Mouse (Mus musculus) heart, embryonic 13.5 days (tissue): Measurements from ENCODE around the gene Kalrn. TPM values are rescaled to one million over a fixed set of nuclear protein-coding genes. Genes with fewer than 3 reads are reported as not detected.

Source experiments
- ATAC-seq: fragments of 200-750 bp; cut with Nextera tagmentation; 2 replicates; pipeline ENCODE4 v1.8.0; 2017; ENCODE audit warnings: moderate TSS enrichment; ENCODE audit not compliant: insufficient number of reproducible peaks, low FRiP score, low TSS enrichment; ENCODE audit errors: extremely low read depth
- H3K27ac ChIP-seq: fragments of 300-500 bp; sonication (generic); replicated peaks from 2 replicates; pipeline ENCODE4 v1.5.1; 2015; ENCODE audit warnings: moderate library complexity, mild to moderate bottlenecking, inconsistent platforms
- H3K27me3 ChIP-seq: fragments of 300-500 bp; sonication (generic); replicated peaks from 2 replicates; pipeline ENCODE4 v1.6.1; 2015; ENCODE audit warnings: mild to moderate bottlenecking, inconsistent platforms
- H3K36me3 ChIP-seq: fragments of 300-500 bp; sonication (generic); 2 replicates; pipeline ENCODE4 v1.6.1; 2015; ENCODE audit warnings: mild to moderate bottlenecking, inconsistent platforms
- H3K4me1 ChIP-seq: fragments of 300-500 bp; sonication (generic); 2 replicates; pipeline ENCODE4 v1.6.1; 2015; ENCODE audit warnings: inconsistent platforms
- H3K4me2 ChIP-seq: fragments of 300-500 bp; sonication (generic); 2 replicates; pipeline ENCODE4 v1.6.1; 2015; ENCODE audit warnings: inconsistent platforms, mild to moderate bottlenecking, moderate library complexity
- H3K4me3 ChIP-seq: fragments of 300-500 bp; sonication (generic); 2 replicates; pipeline ENCODE4 v1.5.1; 2015; ENCODE audit warnings: moderate library complexity, mild to moderate bottlenecking, inconsistent platforms
- H3K9ac ChIP-seq: fragments of 300-500 bp; sonication (generic); 2 replicates; pipeline ENCODE4 v1.6.1; 2015; ENCODE audit warnings: inconsistent platforms, mild to moderate bottlenecking, moderate library complexity
- H3K9me3 ChIP-seq: fragments of 300-500 bp; sonication (generic); 2 replicates; pipeline ENCODE4 v1.6.1; 2016; ENCODE audit warnings: inconsistent platforms
- WGBS: fragments of 180-500 bp; shearing (Covaris S2); methylation state at CpG from one replicate; pipeline ENCODE4 v1.1.7; 2015; ENCODE audit warnings: mixed read lengths; 5-methylcytosine and 5-hydroxymethylcytosine counted together
- polyA plus RNA-seq: library from polyadenylated mRNA; unstranded; fragments of >200 nt; fragmentation: Nextera tagmentation; extraction: Ambion mirVana; gene quantifications from 2 replicates; pipeline ENCODE4 v1.2.1, GENCODE M21; 2015

Gene Kalrn
- polyA plus RNA-seq, 1 experiment from 2014 or later, result 28.1 TPM

DNA sequence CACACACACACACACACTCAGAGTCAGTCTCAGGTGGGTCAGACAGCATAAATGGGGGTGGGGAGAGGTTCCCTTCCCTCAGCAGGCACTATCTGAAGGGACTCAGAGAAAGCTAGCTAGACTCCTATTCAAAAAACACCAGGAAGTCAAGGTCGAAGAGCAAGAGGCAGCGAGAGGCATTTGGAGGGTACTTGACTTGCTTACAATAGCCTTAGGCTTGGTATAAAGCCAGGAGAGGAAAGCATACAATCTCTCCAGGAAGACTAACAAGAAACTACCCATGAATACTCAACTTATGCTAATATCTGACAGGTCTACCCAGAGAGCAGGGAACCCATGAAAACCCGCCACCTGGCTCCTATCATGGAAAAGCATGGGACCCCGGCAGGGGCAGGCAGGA lies 543.0 kb downstream of the Kalrn start:
- no peak for ATAC-seq

GRCm38 (mm10) chr16:34029790-34030189 lies 543.5 kb downstream of the Kalrn start:
- ATAC-seq, result no peak
- Histone ChIP-seq H3K27ac (peak overlapping the region; percentile 72), H3K36me3 (peaks cover 74% of the 10 kb centered on the region), H3K27me3 (no peaks in the 10 kb centered on the region), H3K4me2 (peak overlapping the region; percentile 49; the same call in 1 of the 2 replicates), H3K9me3 (no peaks in the 10 kb centered on the region), H3K9ac (no peak overlapping the region), H3K4me1 (peaks cover 50% of the 10 kb centered on the region), H3K4me3 (no peak overlapping the region)
- 73% methylated on average over 5 of the region's 5 CpGs for WGBS

More for the DNA sequence above, 543.0 kb downstream of the Kalrn start:
- 57% methylated on average over 4 of the region's 4 CpGs for WGBS
- Histone ChIP-seq H3K36me3 (peaks cover 80% of the 10 kb centered on the region), H3K4me1 (peaks cover 56% of the 10 kb centered on the region), H3K9ac (no peak overlapping the region), H3K27me3 (no peaks in the 10 kb centered on the region), H3K4me3 (no peak overlapping the region), H3K4me2 (peak overlapping the region; percentile 49), H3K27ac (peak overlapping the region; percentile 72), H3K9me3 (no peaks in the 10 kb centered on the region)

DNA sequence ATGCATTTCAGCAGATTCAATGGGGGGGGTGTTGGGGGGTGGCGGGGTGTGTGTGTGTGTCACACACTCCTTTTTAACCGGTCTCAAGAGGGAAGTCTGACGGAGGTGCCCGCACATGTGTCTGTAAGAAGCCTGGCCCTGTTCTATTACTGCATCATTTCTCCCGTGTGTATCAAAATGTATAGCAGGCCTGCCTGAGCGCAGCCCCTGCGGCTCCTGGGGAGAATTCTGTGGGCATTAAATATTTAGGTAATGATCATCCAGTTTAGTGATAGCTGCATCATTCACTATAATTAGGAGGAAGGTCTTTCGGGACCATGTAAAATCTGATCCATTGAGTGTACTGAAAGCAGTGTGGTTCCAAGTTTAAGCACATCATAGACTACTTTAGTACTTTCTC lies 556.1 kb downstream of the Kalrn start:
- Histone ChIP-seq H3K27me3 (no peaks in the 10 kb centered on the region), H3K9ac (no peak overlapping the region), H3K4me1 (peaks cover 5% of the 10 kb centered on the region), H3K36me3 (peaks cover 64% of the 10 kb centered on the region), H3K4me2 (no peak overlapping the region), H3K27ac (no peak overlapping the region), H3K9me3 (peaks cover 4% of the 10 kb centered on the region; the same call in 1 of the 2 replicates), H3K4me3 (no peak overlapping the region)
- ATAC-seq, result no peak
- WGBS, result 93% methylated on average over 8 of the region's 8 CpGs

GRCm38 (mm10) chr16:34011991-34012845 lies 561.1 kb downstream of the Kalrn start:
- peaks cover 6% of the 10 kb centered on the region for H3K9me3 ChIP-seq
- H3K4me3 ChIP-seq, result no peak overlapping the region
- H3K36me3 ChIP-seq, result peaks cover 87% of the 10 kb centered on the region
- ATAC-seq, result no peak
- peak overlapping the region; percentile 12; the same call in 1 of the 2 replicates for H3K27ac ChIP-seq
- 0 out of 2 replicates have a peak overlapping the region, but pooled peaks have one; percentile 14 for H3K9ac ChIP-seq
- no peak overlapping the region for H3K4me2 ChIP-seq
- peaks cover 16% of the 10 kb centered on the region for H3K4me1 ChIP-seq
- no peaks in the 10 kb centered on the region for H3K27me3 ChIP-seq
- 65% methylated on average over 20 of the region's 20 CpGs for WGBS

DNA sequence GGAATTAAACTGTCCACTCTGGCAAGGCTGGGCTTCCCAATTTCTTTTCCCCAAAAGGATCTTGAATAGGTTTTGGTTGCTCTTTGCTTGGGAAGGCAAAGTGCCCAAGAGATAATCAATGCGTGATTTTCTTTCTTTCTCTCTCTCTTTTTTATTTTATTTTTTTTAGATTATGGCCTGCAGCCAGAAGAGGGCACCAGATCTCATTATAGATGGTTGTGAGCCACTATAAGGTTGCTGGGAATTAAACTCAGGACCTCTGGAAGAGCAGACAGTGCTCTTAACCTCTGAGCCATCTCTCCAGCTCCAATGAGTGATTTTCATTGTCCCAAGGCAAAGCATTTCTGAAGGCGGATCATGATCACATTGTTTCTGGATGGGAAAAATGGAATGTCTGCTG lies 563.8 kb downstream of the Kalrn start:
- ATAC-seq, result no peak
- no peak overlapping the region for H3K4me2 ChIP-seq
- H3K9ac ChIP-seq, result no peak overlapping the region
- H3K36me3 ChIP-seq, result peaks cover 60% of the 10 kb centered on the region
- peaks cover 31% of the 10 kb centered on the region for H3K4me1 ChIP-seq
- no peaks in the 10 kb centered on the region for H3K27me3 ChIP-seq
- H3K27ac ChIP-seq, result no peak overlapping the region
- 94% methylated on average over 2 of the region's 2 CpGs for WGBS
- peaks cover 6% of the 10 kb centered on the region for H3K9me3 ChIP-seq
- H3K4me3 ChIP-seq, result no peak overlapping the region

DNA sequence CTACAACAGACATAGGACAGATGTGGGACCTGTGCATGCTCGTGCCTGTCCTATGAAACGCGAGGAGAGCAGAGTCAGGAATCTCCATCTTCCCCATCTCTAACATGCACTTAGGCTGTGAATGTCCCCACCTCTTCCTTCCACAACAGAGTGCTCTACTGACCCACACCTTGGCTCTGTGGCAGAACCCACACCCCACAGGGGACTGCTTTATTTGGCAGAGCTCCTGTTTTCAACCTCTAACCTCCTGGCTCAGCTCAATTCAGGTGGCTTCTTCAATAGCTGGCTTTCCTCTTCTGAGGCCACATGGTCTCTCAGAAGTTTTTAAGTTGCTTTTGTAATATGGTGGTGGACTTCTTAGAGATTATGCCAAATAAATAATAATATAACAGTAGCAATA lies 567.3 kb downstream of the Kalrn start:
- H3K9me3 ChIP-seq, result peaks cover 6% of the 10 kb centered on the region
- H3K27me3 ChIP-seq, result no peaks in the 10 kb centered on the region
- no peak overlapping the region for H3K4me3 ChIP-seq
- H3K9ac ChIP-seq, result no peak overlapping the region
- H3K4me1 ChIP-seq, result peaks cover 46% of the 10 kb centered on the region
- H3K4me2 ChIP-seq, result no peak overlapping the region
- no peak for ATAC-seq
- H3K36me3 ChIP-seq, result peaks cover 25% of the 10 kb centered on the region
- 0 out of 2 replicates have a peak overlapping the region, but pooled peaks have one; percentile 87 for H3K27ac ChIP-seq
- WGBS, result 92% methylated on average over 3 of the region's 3 CpGs

DNA sequence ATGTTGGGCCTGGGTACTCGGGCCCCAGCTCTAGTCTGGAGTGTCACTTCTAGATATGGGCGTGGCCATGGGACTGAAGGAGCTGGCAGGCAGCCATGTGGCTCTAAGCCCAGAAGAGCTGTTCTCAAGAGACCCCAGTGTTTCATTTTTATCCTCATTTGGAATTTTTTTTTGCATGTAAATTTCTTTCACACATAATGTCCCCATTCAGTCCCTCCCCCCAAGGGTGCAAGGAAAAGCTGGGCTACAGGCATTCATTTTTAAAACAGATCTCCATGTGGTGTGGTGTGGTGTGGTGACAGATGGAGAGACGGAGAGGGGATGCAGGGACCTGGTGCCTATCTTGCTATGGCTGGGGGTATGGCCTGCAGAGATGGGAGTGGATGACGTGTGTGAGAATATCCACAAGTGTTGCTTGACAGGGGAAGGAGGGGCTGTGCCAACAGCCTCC lies 569.2 kb downstream of the Kalrn start:
- H3K4me2 ChIP-seq, result peak overlapping the region; percentile 43
- peak; percentile 69; the same call in 1 of the 2 replicates for ATAC-seq
- H3K27ac ChIP-seq, result peak overlapping the region; percentile 87
- peaks cover 50% of the 10 kb centered on the region for H3K4me1 ChIP-seq
- no peaks in the 10 kb centered on the region for H3K27me3 ChIP-seq
- WGBS, result 3% methylated on average over 4 of the region's 4 CpGs
- no peak overlapping the region for H3K4me3 ChIP-seq
- H3K9ac ChIP-seq, result no peak overlapping the region
- peaks cover 6% of the 10 kb centered on the region for H3K36me3 ChIP-seq
- H3K9me3 ChIP-seq, result no peaks in the 10 kb centered on the region

GRCm38 (mm10) chr16:34003566-34004127 lies 569.7 kb downstream of the Kalrn start:
- peak overlapping the region; percentile 43 for H3K4me2 ChIP-seq
- peak overlapping the region; percentile 87 for H3K27ac ChIP-seq
- ATAC-seq, result no peak
- 0 out of 2 replicates have a peak, but pooled peaks cover 4% of the 10 kb centered on the region for H3K36me3 ChIP-seq
- no peaks in the 10 kb centered on the region for H3K9me3 ChIP-seq
- peak overlapping the region; percentile 48; the same call in 1 of the 2 replicates for H3K9ac ChIP-seq
- H3K27me3 ChIP-seq, result no peaks in the 10 kb centered on the region
- WGBS, result 35% methylated on average over 10 of the region's 10 CpGs
- H3K4me3 ChIP-seq, result no peak overlapping the region
- H3K4me1 ChIP-seq, result peaks cover 50% of the 10 kb centered on the region

DNA sequence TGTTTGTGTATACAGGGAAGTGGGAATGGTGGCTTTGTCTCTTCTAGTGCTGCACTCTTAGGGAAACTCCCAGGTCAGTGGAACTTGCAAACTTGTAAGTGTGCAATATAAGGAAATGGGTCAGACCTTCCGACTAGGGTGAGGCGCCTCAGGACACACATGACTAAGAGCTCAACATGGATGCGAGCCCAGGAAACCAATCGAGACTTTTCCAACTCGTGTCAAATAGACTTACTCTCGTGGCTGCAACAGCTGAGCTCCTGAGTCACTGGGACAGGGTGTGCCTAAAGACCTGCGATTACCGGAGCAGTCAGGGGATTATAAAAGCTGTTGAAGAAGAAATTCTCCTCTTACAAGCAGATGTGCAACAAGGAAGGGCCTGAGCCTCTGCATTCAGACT lies 572.6 kb downstream of the Kalrn start:
- H3K4me3 ChIP-seq, result no peak overlapping the region
- WGBS, result 77% methylated on average over 8 of the region's 8 CpGs
- H3K9me3 ChIP-seq, result no peaks in the 10 kb centered on the region
- H3K27ac ChIP-seq, result no peak overlapping the region
- H3K4me2 ChIP-seq, result no peak overlapping the region
- H3K27me3 ChIP-seq, result peaks cover 8% of the 10 kb centered on the region; the same call in 1 of the 2 replicates
- H3K36me3 ChIP-seq, result no peaks in the 10 kb centered on the region
- ATAC-seq, result no peak
- H3K9ac ChIP-seq, result no peak overlapping the region
- H3K4me1 ChIP-seq, result peaks cover 46% of the 10 kb centered on the region

DNA sequence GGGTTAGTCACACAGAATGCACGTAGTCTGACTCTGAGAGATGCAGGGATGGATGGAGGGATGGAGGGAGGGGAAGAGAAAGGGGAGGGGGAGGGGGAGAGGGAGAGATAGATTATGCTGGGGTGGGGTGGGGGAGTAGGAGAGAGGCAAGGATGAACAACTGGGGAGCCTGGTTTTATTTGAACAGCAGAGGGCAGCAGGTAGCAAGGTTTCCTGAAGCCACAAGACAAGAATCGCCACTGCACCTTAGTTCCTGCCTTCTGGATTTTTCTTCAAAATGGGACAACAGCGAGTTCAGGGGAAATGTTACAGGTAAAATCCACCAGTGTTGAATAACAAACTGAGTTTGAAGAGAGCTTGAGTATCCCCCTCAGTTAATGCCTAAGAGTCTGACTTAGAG lies 573.9 kb downstream of the Kalrn start:
- Histone ChIP-seq H3K4me2 (no peak overlapping the region), H3K9ac (no peak overlapping the region), H3K4me3 (no peak overlapping the region), H3K4me1 (peaks cover 33% of the 10 kb centered on the region), H3K27ac (no peak overlapping the region), H3K36me3 (no peaks in the 10 kb centered on the region), H3K27me3 (peaks cover 8% of the 10 kb centered on the region; the same call in 1 of the 2 replicates), H3K9me3 (no peaks in the 10 kb centered on the region)
- 24% methylated on average over 3 of the region's 3 CpGs for WGBS
- ATAC-seq, result no peak

- Histone ChIP-seq H3K9ac (no peak overlapping the region), H3K4me3 (no peak overlapping the region), H3K36me3 (no peaks in the 10 kb centered on the region), H3K9me3 (no peaks in the 10 kb centered on the region), H3K4me1 (peaks cover 19% of the 10 kb centered on the region), H3K27me3 (peaks cover 8% of the 10 kb centered on the region; the same call in 1 of the 2 replicates), H3K4me2 (no peak overlapping the region), H3K27ac (no peak overlapping the region)
- WGBS, result 74% methylated on average over 6 of the region's 6 CpGs
- no peak for ATAC-seq
Measured at GRCm38 (mm10) chr16:33998011-33998410, 575.3 kb downstream of the Kalrn start.
